Mouse (Mus musculus) olfactory bulb, adult 2 months (tissue): ENCODE data around the gene Vmn1r231.

Experiments
- CTCF ChIP-seq: fragments of 200-500 bp; IDR thresholded peaks from 2 replicates; pipeline ENCODE4 v1.5.1; 2012; ENCODE audit warnings: low read depth, mild to moderate bottlenecking, low read length, moderate library complexity; ENCODE audit not compliant: insufficient read depth
- POLR2A ChIP-seq: fragments of 200-500 bp; IDR thresholded peaks from 2 replicates; pipeline ENCODE4 v1.6.1; 2012; ENCODE audit warnings: mild to moderate bottlenecking, low read depth, low read length, moderate library complexity; ENCODE audit not compliant: insufficient read depth

GRCm38 (mm10) chr17:20904991-20905390, at the start of gene Vmn1r231:
- TF ChIP-seq CTCF (no peak), POLR2A (no peak)
